Mouse (Mus musculus): ENCODE data around the gene Fhod1. TPM values are rescaled to one million over a fixed set of nuclear protein-coding genes. Genes with fewer than 3 reads are reported as not detected.

Fhod1 gene
- polyA plus RNA-seq, 1 experiment from 2014 or later = 8.7 TPM

DNA sequence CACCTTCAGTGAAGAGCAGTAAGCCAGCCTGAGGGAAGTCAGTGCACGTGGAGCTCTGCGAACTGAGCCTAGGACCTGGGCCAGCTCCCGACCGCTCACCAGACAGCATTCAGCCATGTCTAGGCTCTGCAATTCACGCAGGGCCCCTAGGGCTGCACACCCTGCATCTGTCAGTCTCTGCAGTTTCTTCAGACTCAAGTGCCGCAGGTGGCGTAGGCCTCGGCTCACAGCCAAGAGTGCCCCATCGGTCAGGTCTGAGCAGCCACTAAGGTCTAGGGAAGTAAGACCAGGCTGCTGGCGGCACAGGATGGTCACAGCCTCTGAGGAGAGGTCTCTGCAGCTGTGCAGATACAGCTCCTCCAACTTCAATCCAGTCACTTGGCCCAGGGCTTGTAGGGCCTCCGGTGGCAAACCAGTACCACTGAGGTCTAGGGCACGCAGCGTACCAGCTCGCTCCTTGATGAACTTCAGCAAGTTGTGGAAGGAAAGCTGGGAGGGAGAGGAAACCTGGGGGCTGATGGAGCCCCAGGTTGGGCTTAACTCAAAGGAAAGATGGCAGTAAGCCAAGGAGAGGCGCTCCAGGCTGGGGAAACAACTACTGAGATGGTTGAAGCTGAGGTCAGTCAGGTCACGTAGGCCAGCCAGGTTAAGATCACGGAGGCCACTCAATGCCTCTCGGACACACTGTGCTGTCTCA, 32.5 kb downstream of the Fhod1 start:
- no peak for DNase-seq (ENCODE audit: low spot score)
- Histone ChIP-seq H3K9me3 (ENCODE audit: low read length) (no peaks in the 10 kb centered on the region), H3K4me1 (ENCODE audit: insufficient read depth, low read depth, low read length) (no peaks in the 10 kb centered on the region; the same call in 1 of the 2 replicates), H3K27me3 (replicated peaks; ENCODE audit: insufficient read depth, low read length) (no peaks in the 10 kb centered on the region), H3K4me3 (ENCODE audit: low read depth, low read length) (no peak overlapping the region), H3K27ac (ENCODE audit: low read length) (no peak overlapping the region), H3K36me3 (ENCODE audit: insufficient read depth, low read length) (peaks cover 11% of the 10 kb centered on the region; the same call in 1 of the 2 replicates), H3K4me2 (replicated peaks; ENCODE audit: low read depth, low read length) (no peak overlapping the region), H3K9ac (replicated peaks; ENCODE audit: low read depth) (no peak overlapping the region)
- no peak for ATAC-seq
- TF ChIP-seq EP300 (IDR thresholded peaks at IDR 0.05) = no peak
- no peak for TF ChIP-seq CTCF (IDR thresholded peaks at IDR 0.05)
- WGBS = 76% methylated on average over 18 of the region's 18 CpGs

DNA sequence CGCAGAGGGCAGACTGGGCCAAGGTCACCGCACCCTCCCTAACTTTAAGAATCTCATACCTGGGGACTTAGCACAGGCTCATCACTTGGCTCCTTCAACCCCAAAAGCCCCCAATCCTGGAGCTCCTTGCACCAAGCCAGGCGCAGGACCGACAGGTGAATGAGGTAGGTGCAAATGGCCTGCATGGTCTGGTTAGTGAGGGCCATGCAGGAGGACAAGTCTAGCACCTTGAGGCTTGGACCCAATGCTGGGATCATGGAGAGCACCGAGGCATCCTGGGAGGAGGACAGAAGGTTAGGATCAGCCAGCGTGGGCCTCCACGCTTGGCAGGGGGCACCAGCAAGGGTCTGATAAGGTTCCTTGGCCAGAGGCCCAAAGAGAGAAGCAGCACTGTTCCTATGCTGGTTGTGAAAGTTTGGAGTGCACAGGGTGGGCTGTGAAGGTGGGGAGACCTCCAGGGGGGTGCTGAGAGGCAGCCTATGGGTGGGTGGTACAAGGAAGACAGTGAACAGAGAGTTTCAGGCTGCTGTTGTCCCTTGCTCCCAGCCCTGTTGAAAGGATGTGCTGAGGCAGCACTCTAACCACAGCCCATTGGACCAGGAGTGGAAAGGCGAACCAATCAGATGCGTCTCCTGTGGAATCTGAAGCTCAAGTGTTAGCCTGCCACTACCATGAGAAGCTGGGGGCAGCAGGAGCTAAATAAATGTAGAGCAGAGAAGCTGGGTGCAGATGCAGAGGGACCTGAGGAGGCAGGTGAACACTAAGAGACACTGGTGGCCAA, 33.9 kb downstream of the Fhod1 start:
- Histone ChIP-seq H3K27me3 (replicated peaks; ENCODE audit: insufficient read depth, low read length) (no peaks in the 10 kb centered on the region), H3K9ac (replicated peaks; ENCODE audit: low read depth) (no peak overlapping the region), H3K4me2 (replicated peaks; ENCODE audit: low read depth, low read length) (no peak overlapping the region), H3K36me3 (ENCODE audit: insufficient read depth, low read length) (peaks cover 15% of the 10 kb centered on the region), H3K9me3 (ENCODE audit: low read length) (no peaks in the 10 kb centered on the region), H3K4me3 (ENCODE audit: low read depth, low read length) (no peak overlapping the region), H3K4me1 (ENCODE audit: insufficient read depth, low read depth, low read length) (no peaks in the 10 kb centered on the region; the same call in 1 of the 2 replicates), H3K27ac (ENCODE audit: low read length) (no peak overlapping the region)
- WGBS = 82% methylated on average over 9 of the region's 9 CpGs
- DNase-seq (ENCODE audit: low spot score) = no peak
- ATAC-seq = no peak
- TF ChIP-seq EP300 (IDR thresholded peaks at IDR 0.05) (no peak), CTCF (IDR thresholded peaks at IDR 0.05) (no peak)

DNA sequence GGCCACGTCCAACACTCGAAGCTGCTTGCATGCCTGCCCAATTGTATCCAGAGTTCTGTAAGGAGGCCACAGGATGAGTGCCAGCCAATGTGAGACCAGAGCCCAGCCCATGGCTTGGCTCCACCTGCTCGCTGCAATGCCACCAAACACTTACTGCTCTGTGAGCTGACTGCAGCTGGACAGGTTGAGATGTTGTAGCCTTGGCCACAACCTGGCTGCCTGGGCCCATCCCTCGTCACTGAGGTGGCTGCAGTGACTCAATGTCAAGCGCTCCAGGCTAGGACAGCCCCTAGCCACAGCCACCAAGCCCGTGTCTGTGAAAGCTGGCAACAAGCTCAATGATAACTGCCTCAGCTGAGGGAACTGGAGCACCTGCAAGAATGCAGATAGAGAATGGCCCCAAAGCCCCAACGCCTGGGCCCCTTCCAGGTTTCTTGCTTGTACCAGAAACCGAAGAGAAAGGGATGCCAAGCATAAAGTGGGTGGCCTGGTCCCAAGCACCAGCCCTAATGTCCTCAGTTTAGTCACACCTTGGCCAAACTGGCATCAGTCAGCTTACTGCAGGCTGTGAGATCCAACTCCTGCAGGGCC, 34.8 kb downstream of the Fhod1 start:
- H3K9me3 ChIP-seq (ENCODE audit: low read length) = no peaks in the 10 kb centered on the region
- no peak overlapping the region for H3K9ac ChIP-seq (replicated peaks; ENCODE audit: low read depth)
- no peaks in the 10 kb centered on the region for H3K27me3 ChIP-seq (replicated peaks; ENCODE audit: insufficient read depth, low read length)
- ATAC-seq (no peak), DNase-seq (ENCODE audit: low spot score) (no peak)
- peaks cover 24% of the 10 kb centered on the region for H3K36me3 ChIP-seq (ENCODE audit: insufficient read depth, low read length)
- H3K4me1 ChIP-seq (ENCODE audit: insufficient read depth, low read depth, low read length) = no peaks in the 10 kb centered on the region
- H3K4me2 ChIP-seq (replicated peaks; ENCODE audit: low read depth, low read length) = no peak overlapping the region
- TF ChIP-seq EP300 (IDR thresholded peaks at IDR 0.05) = no peak
- TF ChIP-seq CTCF (IDR thresholded peaks at IDR 0.05) = no peak
- no peak overlapping the region for H3K4me3 ChIP-seq (ENCODE audit: low read depth, low read length)
- no peak overlapping the region for H3K27ac ChIP-seq (ENCODE audit: low read length)
- WGBS = 85% methylated on average over 8 of the region's 8 CpGs

DNA sequence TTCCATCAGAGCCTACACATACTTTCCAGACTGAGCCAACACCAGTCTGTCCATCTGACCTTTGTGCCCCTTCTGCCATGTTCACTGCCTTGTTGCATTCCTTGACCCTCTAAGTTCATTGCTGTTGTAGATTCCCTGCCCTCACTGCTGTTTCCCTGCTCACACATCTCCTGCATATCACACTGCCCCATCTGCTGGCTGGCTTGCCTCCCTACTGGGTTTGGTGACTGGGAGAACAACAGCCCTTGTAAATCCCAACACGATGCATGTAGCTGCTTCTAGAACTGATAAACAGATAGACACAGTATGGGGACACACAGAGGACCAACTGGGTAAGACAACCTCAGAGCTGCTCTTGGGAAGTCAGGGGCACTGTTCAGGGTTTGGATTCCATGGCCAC, 36.0 kb downstream of the Fhod1 start:
- Histone ChIP-seq H3K27me3 (replicated peaks; ENCODE audit: insufficient read depth, low read length) (no peaks in the 10 kb centered on the region), H3K4me1 (ENCODE audit: insufficient read depth, low read depth, low read length) (no peaks in the 10 kb centered on the region), H3K4me2 (replicated peaks; ENCODE audit: low read depth, low read length) (no peak overlapping the region), H3K27ac (ENCODE audit: low read length) (no peak overlapping the region), H3K36me3 (ENCODE audit: insufficient read depth, low read length) (peaks cover 30% of the 10 kb centered on the region), H3K4me3 (ENCODE audit: low read depth, low read length) (no peak overlapping the region), H3K9ac (replicated peaks; ENCODE audit: low read depth) (no peak overlapping the region), H3K9me3 (ENCODE audit: low read length) (no peaks in the 10 kb centered on the region)
- ATAC-seq = no peak
- no peak for DNase-seq (ENCODE audit: low spot score)
- no peak; the same call in 1 of the 2 replicates for TF ChIP-seq CTCF (IDR thresholded peaks at IDR 0.05)
- TF ChIP-seq EP300 (IDR thresholded peaks at IDR 0.05) = no peak
- 80% methylated on average over 1 of the region's 1 CpGs for WGBS

DNA sequence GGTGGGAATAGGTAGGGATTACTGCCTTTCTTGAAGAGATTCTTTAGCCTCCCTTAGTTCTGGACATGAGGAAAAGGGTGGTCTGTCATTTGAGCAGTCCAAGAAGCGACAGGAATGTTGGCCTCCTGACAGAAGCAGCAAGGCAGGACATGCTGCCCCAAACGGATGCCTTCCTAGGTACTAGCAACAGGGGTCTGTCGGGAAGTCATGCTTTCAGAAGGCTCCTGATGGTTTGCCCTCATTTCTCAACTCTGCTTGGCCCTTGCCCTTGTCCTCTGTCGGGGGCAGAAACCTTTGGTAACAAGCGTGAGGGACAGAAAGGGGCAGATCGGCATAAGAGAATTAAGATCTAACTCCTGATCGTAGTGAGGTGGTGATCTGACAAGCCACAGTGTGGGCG, 37.6 kb downstream of the Fhod1 start:
- no peaks in the 10 kb centered on the region; the same call in 1 of the 2 replicates for H3K4me1 ChIP-seq (ENCODE audit: insufficient read depth, low read depth, low read length)
- TF ChIP-seq EP300 (IDR thresholded peaks at IDR 0.05) (no peak), CTCF (IDR thresholded peaks at IDR 0.05) (no peak)

DNA sequence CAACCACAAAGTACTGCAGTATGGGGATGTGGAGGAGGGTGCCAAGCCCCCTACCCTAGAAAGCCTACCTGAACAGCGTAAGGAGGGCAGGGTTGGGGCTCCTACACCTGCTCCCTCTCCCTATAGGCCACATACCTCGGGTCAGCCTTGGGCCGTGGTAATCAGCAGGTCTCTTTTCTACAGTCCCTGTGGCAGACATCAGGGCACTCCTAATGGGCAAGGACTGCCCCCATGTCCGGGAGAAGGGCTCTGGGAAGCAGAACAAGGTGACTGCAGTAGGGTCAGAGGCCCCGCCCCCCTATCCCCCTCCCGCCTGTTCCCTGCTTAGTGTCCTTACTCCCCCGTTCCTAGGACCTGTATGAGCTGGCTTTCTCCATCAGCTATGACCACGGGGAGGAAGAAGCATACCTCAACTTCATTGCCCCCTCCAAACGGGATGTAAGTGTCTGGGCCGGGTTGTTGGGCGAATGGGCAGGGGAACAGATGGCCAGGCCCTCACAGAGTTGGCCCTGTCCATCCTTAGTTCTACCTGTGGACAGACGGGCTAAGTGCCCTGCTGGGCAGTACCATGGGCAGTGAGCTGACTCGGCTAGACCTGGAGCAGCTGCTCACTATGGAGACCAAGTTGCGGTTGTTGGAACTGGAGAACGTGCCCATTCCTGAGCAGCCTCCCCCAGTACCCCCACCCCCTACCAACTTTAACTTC, 38.5 kb downstream of the Fhod1 start:
- H3K27ac ChIP-seq (ENCODE audit: low read length) = no peak overlapping the region
- ATAC-seq (no peak), DNase-seq (ENCODE audit: low spot score) (no peak)
- no peak overlapping the region for H3K9ac ChIP-seq (replicated peaks; ENCODE audit: low read depth)
- peaks cover 7% of the 10 kb centered on the region; the same call in 1 of the 2 replicates for H3K4me1 ChIP-seq (ENCODE audit: insufficient read depth, low read depth, low read length)
- no peaks in the 10 kb centered on the region for H3K27me3 ChIP-seq (replicated peaks; ENCODE audit: insufficient read depth, low read length)
- 86% methylated on average over 15 of the region's 15 CpGs for WGBS
- no peak overlapping the region for H3K4me3 ChIP-seq (ENCODE audit: low read depth, low read length)
- no peak overlapping the region for H3K4me2 ChIP-seq (replicated peaks; ENCODE audit: low read depth, low read length)
- TF ChIP-seq CTCF (IDR thresholded peaks at IDR 0.05) (no peak), EP300 (IDR thresholded peaks at IDR 0.05) (no peak)
- no peaks in the 10 kb centered on the region for H3K9me3 ChIP-seq (ENCODE audit: low read length)
- H3K36me3 ChIP-seq (ENCODE audit: insufficient read depth, low read length) = peaks cover 30% of the 10 kb centered on the region

More for the DNA sequence above, 37.6 kb downstream of the Fhod1 start:
- Histone ChIP-seq H3K9me3 (ENCODE audit: low read length) (no peaks in the 10 kb centered on the region), H3K4me3 (ENCODE audit: low read depth, low read length) (no peak overlapping the region), H3K9ac (replicated peaks; ENCODE audit: low read depth) (no peak overlapping the region), H3K36me3 (ENCODE audit: insufficient read depth, low read length) (peaks cover 30% of the 10 kb centered on the region), H3K27ac (ENCODE audit: low read length) (no peak overlapping the region), H3K27me3 (replicated peaks; ENCODE audit: insufficient read depth, low read length) (no peaks in the 10 kb centered on the region), H3K4me2 (replicated peaks; ENCODE audit: low read depth, low read length) (no peak overlapping the region)
- no peak for ATAC-seq
- DNase-seq (ENCODE audit: low spot score) = no peak
- WGBS = 86% methylated on average over 8 of the region's 8 CpGs
